Mouse (Mus musculus): Measurements from ENCODE around the gene Tmem168.

Gene Tmem168

DNA sequence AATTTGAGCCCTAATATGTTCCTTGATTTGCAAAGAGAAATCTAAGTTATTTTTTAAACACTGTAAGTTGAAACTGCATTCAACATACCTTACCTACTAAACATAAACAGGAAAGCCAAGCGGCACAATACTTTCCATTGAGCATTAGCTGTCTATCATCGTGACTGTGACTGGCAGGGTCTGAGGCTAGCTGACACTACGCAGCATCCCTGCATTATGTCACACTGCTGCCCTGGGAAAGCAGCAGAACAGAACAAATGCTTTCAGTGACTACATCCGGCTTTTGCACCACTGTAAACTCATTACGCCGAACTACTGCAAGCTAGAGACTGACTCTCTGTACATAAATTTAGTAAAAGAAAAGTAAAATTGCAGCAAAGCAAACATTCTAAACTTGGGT, 23.1 kb downstream of the Tmem168 start:
- no peak for DNase-seq

DNA sequence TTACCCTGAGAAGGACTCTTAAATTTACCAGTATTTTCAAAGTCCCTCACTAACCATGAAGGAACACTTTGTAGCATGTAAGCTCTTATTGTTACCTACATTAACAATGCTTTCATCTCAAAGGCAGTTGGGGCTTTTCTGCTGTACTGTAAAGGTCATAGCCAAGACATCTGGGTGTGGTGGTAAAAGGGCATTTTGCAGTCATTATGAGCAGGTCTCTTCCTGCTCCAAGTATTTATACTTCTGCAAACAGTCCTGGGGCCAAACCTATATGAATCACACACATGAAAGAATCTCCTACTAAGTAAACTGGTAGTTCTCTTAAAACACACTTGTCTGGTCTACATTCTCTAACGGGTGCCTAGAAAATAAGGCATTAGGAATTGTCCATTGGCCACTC, 25.8 kb downstream of the Tmem168 start:
- DNase-seq, result no peak

DNA sequence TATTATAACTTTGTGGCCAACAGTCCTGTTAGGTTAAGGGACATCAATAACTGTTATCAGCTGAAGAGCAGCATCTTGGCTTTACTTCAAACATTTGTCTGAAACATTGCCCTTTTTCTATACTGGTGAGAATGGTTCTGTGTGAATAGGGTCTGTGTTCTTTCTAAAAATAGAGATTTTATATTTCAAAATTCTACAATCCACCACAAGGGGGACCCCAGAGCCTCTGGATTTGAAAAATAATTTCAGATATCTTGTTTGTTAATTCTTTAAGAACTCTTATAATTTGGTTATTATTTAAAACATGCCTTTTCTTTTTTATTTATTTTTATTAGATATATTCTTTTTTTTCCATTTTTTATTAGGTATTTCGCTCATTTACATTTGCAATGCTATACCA, 42.2 kb downstream of the Tmem168 start:
- no peak for DNase-seq

DNA sequence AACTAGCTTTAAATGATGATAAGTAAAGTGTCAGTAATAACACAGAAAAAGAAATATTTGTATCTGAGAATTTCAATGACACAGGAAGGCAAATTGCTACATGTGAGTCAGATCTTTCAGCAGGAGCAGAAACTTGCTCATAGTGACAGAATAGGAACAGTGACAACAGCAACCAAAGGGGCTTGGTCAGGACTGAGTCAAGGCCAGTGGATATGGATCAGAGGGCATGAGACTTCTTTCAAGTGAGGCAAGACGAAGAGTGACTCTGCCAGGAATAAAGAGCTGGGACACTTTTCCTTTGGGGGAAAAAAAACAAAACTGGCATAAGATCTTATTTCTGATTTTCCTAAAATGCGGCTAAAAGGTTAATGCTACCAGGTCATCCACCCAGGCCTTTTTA, 52.6 kb downstream of the Tmem168 start:
- DNase-seq, result no peak

DNA sequence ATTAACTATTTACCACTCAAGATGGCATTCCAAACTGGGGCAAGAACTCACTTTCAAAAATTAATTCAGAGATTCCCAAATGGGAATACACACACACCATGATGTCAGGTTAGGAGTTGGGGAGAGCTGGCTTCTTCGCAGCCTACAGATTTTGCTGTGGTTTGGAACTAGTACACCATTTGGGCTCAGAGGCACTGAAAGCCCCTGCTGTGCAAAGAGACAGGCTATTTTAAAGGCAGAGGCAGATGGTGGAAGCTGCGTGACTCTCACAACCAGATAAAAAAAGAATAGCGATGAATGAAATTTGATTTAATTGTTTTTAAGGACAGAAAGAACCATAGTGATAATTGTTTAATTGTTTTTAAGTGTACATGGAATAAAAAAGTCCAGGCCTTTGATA, 66.1 kb downstream of the Tmem168 start:
- DNase-seq, result no peak

DNA sequence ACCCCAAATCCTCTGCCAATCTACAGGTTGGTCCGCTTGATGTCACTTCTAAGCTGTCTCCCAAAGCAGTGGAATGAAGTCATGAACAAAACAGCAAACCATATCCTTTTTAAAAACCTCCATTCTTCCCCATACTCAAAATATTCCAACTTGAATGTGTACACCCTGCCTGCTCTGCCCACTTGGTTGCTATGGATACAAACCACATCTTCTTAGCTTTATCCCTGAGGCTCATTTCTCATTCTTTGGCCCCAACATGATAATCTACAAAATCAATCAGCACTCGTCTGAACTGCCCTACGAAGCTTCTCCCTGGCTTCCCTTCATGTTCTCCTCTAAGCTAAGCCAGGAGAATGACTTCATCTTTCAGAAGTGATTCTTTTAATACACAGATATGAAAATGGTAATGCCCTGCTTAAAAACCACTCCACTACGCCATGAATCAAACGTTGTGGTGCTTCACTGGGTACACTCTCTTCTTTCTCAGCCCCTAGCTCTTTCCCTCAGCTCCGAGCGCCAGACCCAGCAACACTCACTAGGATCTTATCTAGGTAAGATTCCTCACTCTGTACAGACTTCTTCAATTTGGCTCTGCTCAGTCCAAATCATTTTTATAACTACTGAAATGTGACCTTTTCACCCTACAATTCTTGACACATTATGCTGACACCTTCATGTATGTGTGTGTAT, 70.5 kb downstream of the Tmem168 start:
- DNase-seq, result no peak
